Mouse (Mus musculus) urinary bladder, postnatal 10 days (tissue): Measurements from ENCODE around the gene 9830107B12Rik.

ENCODE experiments used
- DNase-seq: peaks from one replicate; pipeline ENCODE4 v3.0.0; 2022; ENCODE audit warnings: low spot score

The 9830107B12Rik gene

DNA sequence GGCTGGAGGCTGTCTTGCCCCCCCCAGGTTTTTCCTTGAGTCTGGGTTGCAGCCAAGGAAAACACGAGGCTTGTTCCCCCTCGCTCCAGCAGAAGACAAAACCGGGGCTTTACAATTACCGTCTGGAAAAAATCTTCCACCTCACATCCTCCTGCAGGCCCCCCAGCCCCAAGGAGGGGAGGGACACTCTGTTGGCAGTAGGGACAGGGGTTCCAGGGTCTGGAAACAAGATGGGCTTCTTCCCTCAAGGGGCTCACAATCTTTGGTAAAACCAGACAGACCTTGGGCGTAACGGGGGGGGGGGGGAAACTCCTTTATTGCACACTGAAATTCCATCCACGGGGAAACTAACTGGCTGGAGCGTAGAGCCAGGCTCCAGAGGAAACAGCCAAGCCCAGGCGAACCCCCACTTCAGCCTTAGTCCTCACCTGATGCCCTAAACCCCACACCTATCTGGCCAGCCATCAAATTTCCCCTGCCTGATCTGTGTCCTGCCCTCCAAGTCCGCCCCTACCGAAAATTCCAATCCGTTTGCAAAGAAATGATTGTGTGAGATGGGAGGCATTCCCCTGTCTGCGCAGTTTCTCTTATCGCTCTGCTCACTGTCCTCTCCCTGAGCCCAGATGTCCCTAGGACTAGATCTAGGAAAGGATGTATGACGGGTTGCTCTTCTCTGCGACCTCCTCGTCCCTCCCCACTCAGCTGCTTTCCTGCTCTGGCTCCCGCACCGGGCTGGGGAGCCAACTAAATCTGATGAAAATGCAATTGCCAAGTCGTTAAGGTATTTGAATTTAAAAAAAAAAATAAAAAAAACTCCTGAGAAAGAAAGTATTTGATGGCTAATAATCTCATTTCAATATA, 51.0 kb downstream of the 9830107B12Rik start:
- DNase-seq, result no peak

DNA sequence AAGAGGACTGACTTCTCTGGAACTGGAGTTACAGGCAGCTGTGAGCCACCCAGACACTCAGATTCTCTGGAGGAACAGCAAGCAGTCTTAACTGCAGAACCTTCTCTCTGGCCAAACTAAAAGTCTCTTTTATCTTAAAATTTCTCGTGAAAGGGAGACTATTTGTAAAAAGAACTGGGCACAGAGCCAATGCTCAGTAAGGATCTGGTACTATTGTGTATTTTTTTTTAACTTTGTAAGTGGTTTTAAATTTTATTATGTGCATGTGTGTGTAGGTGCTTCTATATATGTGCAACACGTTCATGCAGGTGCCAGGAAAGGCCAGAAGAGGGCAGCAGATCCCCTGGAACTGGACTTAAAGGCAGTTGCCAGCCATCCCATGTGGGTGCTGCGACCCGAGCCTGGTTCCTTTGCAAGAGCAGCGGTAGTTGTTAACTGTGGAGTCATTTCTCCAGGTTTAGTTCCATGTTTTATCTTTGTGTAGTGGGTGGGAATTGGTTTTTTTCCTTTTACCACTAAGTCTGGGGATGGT, 52.7 kb downstream of the 9830107B12Rik start:
- DNase-seq, result no peak

DNA sequence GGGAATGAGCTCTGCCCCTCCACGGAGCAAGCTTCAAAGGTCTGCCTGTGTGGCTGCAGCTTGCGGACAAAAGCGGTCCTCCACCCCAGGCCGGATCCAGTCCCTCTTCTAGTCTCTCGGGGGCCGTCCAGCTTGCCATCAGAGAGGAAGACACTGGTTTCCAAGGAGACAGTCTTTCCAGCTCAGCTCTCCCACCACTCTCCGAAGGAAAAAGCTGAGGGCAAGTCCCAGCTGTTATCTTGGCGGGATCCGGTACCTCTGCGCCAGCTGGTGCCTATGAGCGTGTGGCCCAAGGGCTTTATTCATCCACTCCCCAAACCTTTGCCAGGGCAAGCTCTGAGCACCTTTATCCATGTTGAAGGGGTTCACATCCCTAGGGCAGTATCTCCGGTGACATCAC, 55.8 kb downstream of the 9830107B12Rik start:
- no peak for DNase-seq

- DNase-seq, result no peak
These were observed 56.6 kb downstream of the 9830107B12Rik start for GRCm38 (mm10) chr17:48089446-48089845.

DNA sequence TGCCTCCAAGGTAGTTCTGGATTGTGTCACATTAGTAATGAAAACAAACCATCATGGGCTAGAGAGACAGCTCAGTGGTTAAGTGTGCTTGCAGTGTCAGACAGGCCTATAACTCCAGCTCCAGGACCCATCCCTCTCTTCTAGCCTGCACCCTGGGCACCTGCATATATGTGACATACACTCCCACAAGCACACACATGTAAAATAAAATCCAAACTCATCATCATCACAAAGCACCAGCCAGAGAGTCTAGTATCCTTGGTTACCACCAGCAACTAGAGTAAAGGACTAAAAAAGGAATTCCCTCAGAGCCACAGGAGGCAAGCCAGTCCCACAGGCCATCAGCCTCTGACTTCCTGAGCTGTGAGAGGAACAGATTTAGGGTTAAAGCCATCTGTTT, 57.0 kb downstream of the 9830107B12Rik start, which contains the start of gene 1700067P10Rik:
TSS of gene 1700067P10Rik (plus strand) at position 301 of the 400 bp plus-strand sequence.
- no peak for DNase-seq

DNA sequence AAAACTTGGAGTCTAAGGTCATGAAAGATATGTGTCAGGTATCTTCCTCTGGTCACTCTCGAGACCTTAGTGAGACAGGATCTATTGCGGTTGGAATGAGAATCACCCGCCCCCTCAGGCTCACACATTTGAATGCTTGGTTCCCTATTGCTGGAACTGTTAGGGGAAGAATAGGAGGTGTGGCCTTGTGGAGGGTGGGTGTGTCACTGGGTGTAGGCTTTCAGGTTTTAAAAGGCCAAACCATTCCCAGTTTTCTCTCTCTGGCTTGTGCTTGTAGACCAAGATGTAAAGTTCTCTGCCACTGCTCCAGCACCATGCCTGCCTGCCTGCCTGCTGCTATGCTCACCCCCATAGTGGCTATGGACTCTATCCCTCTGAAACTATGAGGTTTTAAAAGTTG, 65.4 kb downstream of the 9830107B12Rik start:
- no peak for DNase-seq
